Mouse (Mus musculus) neural tube, embryonic 12.5 days (tissue): ENCODE measurements around the gene Rita1. TPM values are rescaled to one million over a fixed set of nuclear protein-coding genes. Genes with fewer than 3 reads are reported as not detected.

Experiments used
- ATAC-seq: fragments of 200-750 bp; cut with Nextera tagmentation; 2 replicates; pipeline ENCODE4 v1.8.0; 2017; ENCODE audit warnings: low read depth, mild to moderate bottlenecking, moderate TSS enrichment, moderate library complexity; ENCODE audit not compliant: low FRiP score
- H3K27ac ChIP-seq: fragments of 300-500 bp; sonication (generic); 2 replicates; pipeline ENCODE4 v1.5.1; 2016
- H3K27me3 ChIP-seq: fragments of 300-500 bp; sonication (generic); replicated peaks from 2 replicates; pipeline ENCODE4 v1.6.1; 2016; ENCODE audit warnings: mild to moderate bottlenecking
- H3K36me3 ChIP-seq: fragments of 300-500 bp; sonication (generic); 2 replicates; pipeline ENCODE4 v1.6.1; 2016; ENCODE audit warnings: mild to moderate bottlenecking
- H3K4me1 ChIP-seq: fragments of 300-500 bp; sonication (generic); 2 replicates; pipeline ENCODE4 v1.6.1; 2016
- H3K4me2 ChIP-seq: fragments of 300-500 bp; sonication (generic); replicated peaks from 2 replicates; pipeline ENCODE4 v1.6.1; 2016; ENCODE audit warnings: mild to moderate bottlenecking
- H3K4me3 ChIP-seq: fragments of 300-500 bp; sonication (generic); 2 replicates; pipeline ENCODE4 v1.5.1; 2016
- H3K9ac ChIP-seq: fragments of 300-500 bp; sonication (generic); 2 replicates; pipeline ENCODE4 v1.6.1; 2016; ENCODE audit warnings: mild to moderate bottlenecking
- H3K9me3 ChIP-seq: fragments of 300-500 bp; sonication (generic); 2 replicates; pipeline ENCODE4 v1.6.1; 2016; ENCODE audit warnings: mild to moderate bottlenecking
- WGBS: fragments of 180-500 bp; shearing (Covaris S2); methylation state at CpG from one replicate; pipeline ENCODE4 v1.1.7; 2016; 5-methylcytosine and 5-hydroxymethylcytosine counted together
- polyA plus RNA-seq: library from polyadenylated mRNA; unstranded; fragments of >200 nt; fragmentation: Nextera tagmentation; extraction: Ambion mirVana; gene quantifications from 2 replicates; pipeline ENCODE4 v1.2.1, GENCODE M21; 2016

The Rita1 gene
- polyA plus RNA-seq, 1 experiment from 2014 or later, result 20.1 TPM

DNA sequence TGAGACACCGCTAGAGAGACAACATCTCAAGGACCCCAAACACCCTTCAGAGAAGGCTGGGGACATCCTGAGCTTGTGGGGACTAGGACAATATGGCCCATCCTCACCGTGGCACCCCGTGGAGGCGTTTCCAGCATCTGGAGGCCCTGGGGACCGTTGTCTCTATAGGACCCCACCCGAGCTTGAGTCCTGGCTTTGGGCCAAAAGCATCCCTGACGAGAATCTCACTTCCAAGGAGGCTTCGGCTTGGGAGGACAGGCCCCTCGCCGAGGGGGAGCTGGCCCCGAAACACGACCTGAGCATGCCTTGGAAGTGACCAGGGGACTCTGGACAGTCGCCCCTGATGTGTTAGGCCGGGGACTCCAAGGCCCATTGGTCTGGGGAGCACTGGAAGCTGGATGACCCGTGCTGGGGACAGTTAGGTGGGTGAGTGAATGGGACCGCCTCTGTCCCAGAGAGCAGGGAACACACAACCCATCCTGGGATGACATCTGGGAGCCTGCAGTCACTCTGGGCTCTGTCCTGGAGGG lies 3.1 kb downstream of the Rita1 start:
- H3K27me3 ChIP-seq, result no peaks in the 10 kb centered on the region
- H3K36me3 ChIP-seq, result peaks cover 3% of the 10 kb centered on the region; the same call in 1 of the 2 replicates
- no peaks in the 10 kb centered on the region for H3K9me3 ChIP-seq
- ATAC-seq, result no peak
- H3K4me3 ChIP-seq, result no peak overlapping the region
- no peak overlapping the region for H3K9ac ChIP-seq
- peaks cover 23% of the 10 kb centered on the region for H3K4me1 ChIP-seq
- no peak overlapping the region for H3K4me2 ChIP-seq
- H3K27ac ChIP-seq, result no peak overlapping the region
- WGBS, result 89% methylated on average over 16 of the region's 16 CpGs

DNA sequence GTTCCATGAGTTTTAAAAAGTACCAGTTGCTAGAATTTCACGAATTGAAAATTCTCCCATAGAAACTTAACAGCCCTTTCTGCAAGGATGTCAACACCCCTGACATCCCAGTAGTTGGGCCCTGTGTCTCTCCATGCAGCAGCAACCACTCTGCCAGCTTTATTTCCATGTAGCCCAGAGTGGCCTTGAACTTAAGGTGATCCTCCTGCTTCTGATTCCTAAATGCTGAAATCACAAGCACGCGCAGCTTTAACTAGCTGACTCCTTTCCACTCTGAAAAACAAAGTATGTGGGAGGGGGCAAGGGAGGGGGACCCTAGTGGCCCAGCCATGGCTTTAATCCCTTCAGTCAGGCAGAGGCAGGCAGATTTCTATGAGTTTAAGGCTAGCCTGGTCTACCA lies 5.1 kb downstream of the Rita1 start:
- 80% methylated on average over 3 of the region's 3 CpGs for WGBS
- H3K4me1 ChIP-seq, result peaks cover 17% of the 10 kb centered on the region
- no peak overlapping the region for H3K27ac ChIP-seq
- no peaks in the 10 kb centered on the region for H3K27me3 ChIP-seq
- no peak overlapping the region for H3K4me3 ChIP-seq
- H3K4me2 ChIP-seq, result no peak overlapping the region
- no peak overlapping the region for H3K9ac ChIP-seq
- no peak for ATAC-seq
- H3K9me3 ChIP-seq, result no peaks in the 10 kb centered on the region
- peaks cover 3% of the 10 kb centered on the region; the same call in 1 of the 2 replicates for H3K36me3 ChIP-seq

DNA sequence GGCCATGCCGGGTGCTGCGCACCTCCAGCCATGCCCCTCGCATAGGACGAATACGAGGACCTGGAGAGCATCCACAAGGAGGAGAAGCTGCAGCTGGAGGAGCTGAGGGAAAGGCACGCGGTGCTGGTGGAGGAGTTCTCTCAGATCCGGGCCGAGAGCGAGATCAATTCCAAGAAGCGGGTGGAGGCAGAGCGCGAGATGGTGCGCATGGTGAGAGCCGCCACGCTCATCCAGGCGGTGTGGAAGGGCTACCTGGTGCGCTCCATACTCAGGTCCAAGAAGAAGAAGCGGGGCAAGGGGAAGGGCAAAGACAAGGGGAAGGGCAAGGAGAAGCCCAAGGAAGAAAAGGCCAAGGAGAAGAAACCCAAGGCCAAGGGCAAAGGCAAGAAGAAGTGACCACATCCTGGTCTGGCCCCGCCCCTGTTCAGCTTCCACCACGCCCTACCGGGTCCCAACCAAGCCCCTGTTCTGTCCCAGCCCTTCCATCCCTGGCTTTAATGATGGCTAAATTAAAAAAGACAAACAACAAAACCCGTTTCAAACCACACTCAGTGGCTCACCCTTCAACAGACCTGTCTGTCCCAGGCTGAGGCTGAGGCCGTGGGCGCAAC lies 5.7 kb downstream of the Rita1 start:
- Histone ChIP-seq H3K36me3 (peaks cover 3% of the 10 kb centered on the region; the same call in 1 of the 2 replicates), H3K27me3 (no peaks in the 10 kb centered on the region), H3K4me2 (no peak overlapping the region), H3K27ac (no peak overlapping the region), H3K9me3 (no peaks in the 10 kb centered on the region), H3K9ac (no peak overlapping the region), H3K4me1 (peaks cover 14% of the 10 kb centered on the region), H3K4me3 (no peak overlapping the region)
- 67% methylated on average over 25 of the region's 25 CpGs for WGBS
- ATAC-seq, result no peak

DNA sequence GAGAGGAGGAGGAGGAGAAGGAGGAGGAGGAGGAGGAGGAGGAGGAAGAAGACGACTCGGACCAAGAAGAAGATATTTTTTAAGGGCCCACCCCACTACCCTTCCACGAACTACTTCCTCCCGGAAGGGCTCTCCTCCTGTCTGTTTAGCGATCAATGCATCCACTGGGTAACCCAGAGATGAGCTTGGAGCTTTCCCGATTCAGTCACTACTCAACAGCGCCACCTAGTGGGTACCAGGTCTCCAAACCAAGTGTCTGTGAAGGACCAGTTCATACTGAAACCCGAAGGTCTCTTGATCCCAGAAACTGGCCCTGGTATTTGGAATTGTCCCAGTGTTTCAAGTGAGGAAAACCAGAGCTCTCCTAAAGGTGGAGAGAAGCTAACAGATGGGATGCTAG lies 6.7 kb downstream of the Rita1 start:
- Histone ChIP-seq H3K27ac (peak overlapping the region; percentile 37; the same call in 1 of the 2 replicates), H3K9ac (peak overlapping the region; percentile 55), H3K9me3 (no peaks in the 10 kb centered on the region), H3K4me2 (peak overlapping the region; percentile 67), H3K4me1 (peaks cover 5% of the 10 kb centered on the region), H3K36me3 (peaks cover 3% of the 10 kb centered on the region; the same call in 1 of the 2 replicates), H3K4me3 (peak overlapping the region; percentile 24), H3K27me3 (no peaks in the 10 kb centered on the region)
- WGBS, result 2% methylated on average over 8 of the region's 8 CpGs
- peak; percentile 59 for ATAC-seq

DNA sequence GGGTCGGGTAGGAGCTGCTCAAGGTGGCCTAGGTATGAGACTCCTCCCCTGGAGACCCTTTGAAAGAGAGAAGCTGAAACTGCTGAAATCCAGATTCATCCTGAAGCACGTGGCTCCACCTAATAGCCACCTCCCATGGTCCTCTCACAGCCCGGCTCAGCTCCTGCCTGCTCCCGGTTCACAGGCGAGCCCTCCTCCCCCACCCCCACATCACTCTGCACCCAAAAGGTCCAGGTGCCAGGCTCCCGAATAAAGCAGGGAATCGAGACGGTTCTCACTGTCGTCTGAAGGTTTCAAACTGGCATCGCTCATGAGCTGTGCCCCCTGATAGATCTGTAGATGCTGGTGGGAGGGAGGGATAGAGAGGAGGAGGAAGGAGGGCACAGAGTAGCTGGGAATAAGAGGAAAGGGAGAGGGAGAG lies 7.1 kb downstream of the Rita1 start:
- peaks cover 5% of the 10 kb centered on the region for H3K4me1 ChIP-seq
- H3K4me3 ChIP-seq, result peak overlapping the region; percentile 24
- no peaks in the 10 kb centered on the region for H3K27me3 ChIP-seq
- no peaks in the 10 kb centered on the region for H3K9me3 ChIP-seq
- peak; percentile 48 for ATAC-seq
- peaks cover 3% of the 10 kb centered on the region; the same call in 1 of the 2 replicates for H3K36me3 ChIP-seq
- H3K9ac ChIP-seq, result peak overlapping the region; percentile 55
- peak overlapping the region; percentile 67 for H3K4me2 ChIP-seq
- H3K27ac ChIP-seq, result peak overlapping the region; percentile 37; the same call in 1 of the 2 replicates
- WGBS, result 3% methylated on average over 10 of the region's 10 CpGs

- H3K9ac ChIP-seq, result peak overlapping the region; percentile 55; the same call in 1 of the 2 replicates
- H3K27me3 ChIP-seq, result no peaks in the 10 kb centered on the region
- peaks cover 5% of the 10 kb centered on the region for H3K4me1 ChIP-seq
- no peak for ATAC-seq
- peak overlapping the region; percentile 67 for H3K4me2 ChIP-seq
- H3K36me3 ChIP-seq, result peaks cover 3% of the 10 kb centered on the region; the same call in 1 of the 2 replicates
- WGBS, result under 1% methylated on average over 6 of the region's 6 CpGs
- no peak overlapping the region; the same call in 1 of the 2 replicates for H3K4me3 ChIP-seq
- no peak overlapping the region for H3K27ac ChIP-seq
- no peaks in the 10 kb centered on the region for H3K9me3 ChIP-seq
Observed at GRCm38 (mm10) chr5:120604839-120605238, 7.5 kb downstream of the Rita1 start.

- H3K4me2 ChIP-seq, result no peak overlapping the region
Observed at GRCm38 (mm10) chr5:120603515-120603914, 8.9 kb downstream of the Rita1 start.

DNA sequence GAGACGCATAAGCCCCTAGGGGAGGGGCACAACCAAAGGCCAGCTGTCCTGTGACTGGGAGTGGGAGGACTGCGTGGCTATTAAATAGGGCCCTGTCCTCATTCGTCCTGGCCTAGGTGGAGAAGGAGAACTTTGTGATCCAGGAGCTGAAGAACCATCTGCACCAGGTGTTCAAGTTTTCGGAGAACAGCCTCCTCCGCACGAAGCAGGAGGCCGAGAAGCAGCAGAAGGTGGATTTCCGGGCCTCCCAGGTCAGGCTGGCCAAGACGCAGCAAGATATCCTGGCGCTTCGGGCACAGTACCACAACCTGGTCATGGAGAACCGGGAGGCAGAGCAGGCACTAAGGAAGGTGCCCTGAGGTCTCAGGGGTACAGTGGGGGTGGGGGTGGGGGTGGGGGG lies 10.2 kb downstream of the Rita1 start:
- Histone ChIP-seq H3K4me3 (no peak overlapping the region), H3K9me3 (no peaks in the 10 kb centered on the region), H3K27ac (no peak overlapping the region), H3K27me3 (no peaks in the 10 kb centered on the region), H3K9ac (no peak overlapping the region), H3K4me1 (peaks cover 5% of the 10 kb centered on the region), H3K36me3 (no peaks in the 10 kb centered on the region), H3K4me2 (no peak overlapping the region)
- ATAC-seq, result no peak
- 86% methylated on average over 12 of the region's 12 CpGs for WGBS

More at GRCm38 (mm10) chr5:120603515-120603914, 8.9 kb downstream of the Rita1 start:
- Histone ChIP-seq H3K4me1 (peaks cover 5% of the 10 kb centered on the region), H3K36me3 (peaks cover 3% of the 10 kb centered on the region; the same call in 1 of the 2 replicates), H3K27ac (no peak overlapping the region), H3K27me3 (no peaks in the 10 kb centered on the region), H3K4me3 (no peak overlapping the region), H3K9ac (no peak overlapping the region), H3K9me3 (no peaks in the 10 kb centered on the region)
- no peak for ATAC-seq
- 63% methylated on average over 7 of the region's 7 CpGs for WGBS

- no peak for ATAC-seq
- 49% methylated on average over 11 of the region's 11 CpGs for WGBS
Observed at GRCm38 (mm10) chr5:120600946-120601668, 11.3 kb downstream of the Rita1 start.

DNA sequence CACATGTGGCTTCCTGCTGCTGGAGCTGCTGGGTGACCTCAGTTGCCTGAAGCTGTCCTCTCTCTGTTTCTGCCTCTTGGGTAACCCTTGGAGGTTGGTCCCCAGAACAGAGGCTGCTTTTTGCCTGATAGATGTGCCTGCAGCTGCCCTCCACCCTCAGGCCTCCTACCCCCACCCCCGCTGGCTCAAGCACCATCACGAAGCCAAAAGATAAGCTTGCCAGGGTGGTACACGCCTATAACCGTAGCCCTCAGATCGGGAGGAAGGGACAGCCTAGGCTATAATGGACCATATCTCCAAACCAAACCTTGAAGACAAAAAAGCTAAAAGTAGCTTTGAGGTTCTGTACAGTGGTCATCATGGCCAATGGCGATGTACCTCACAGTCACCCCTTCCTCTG lies 12.8 kb downstream of the Rita1 start:
- WGBS, result 95% methylated on average over 6 of the region's 6 CpGs
- no peak overlapping the region for H3K27ac ChIP-seq
- no peaks in the 10 kb centered on the region for H3K36me3 ChIP-seq
- no peak overlapping the region for H3K4me2 ChIP-seq
- no peaks in the 10 kb centered on the region for H3K9me3 ChIP-seq
- H3K27me3 ChIP-seq, result no peaks in the 10 kb centered on the region
- ATAC-seq, result no peak
- 0 out of 2 replicates have a peak overlapping the region, but pooled peaks have one; percentile 3 for H3K9ac ChIP-seq
- H3K4me1 ChIP-seq, result no peaks in the 10 kb centered on the region
- no peak overlapping the region for H3K4me3 ChIP-seq

More at GRCm38 (mm10) chr5:120600946-120601668, 11.3 kb downstream of the Rita1 start:
- Histone ChIP-seq H3K4me2 (no peak overlapping the region), H3K36me3 (no peaks in the 10 kb centered on the region), H3K9me3 (no peaks in the 10 kb centered on the region), H3K27ac (no peak overlapping the region), H3K4me1 (peaks cover 5% of the 10 kb centered on the region), H3K4me3 (no peak overlapping the region), H3K9ac (no peak overlapping the region), H3K27me3 (no peaks in the 10 kb centered on the region)

DNA sequence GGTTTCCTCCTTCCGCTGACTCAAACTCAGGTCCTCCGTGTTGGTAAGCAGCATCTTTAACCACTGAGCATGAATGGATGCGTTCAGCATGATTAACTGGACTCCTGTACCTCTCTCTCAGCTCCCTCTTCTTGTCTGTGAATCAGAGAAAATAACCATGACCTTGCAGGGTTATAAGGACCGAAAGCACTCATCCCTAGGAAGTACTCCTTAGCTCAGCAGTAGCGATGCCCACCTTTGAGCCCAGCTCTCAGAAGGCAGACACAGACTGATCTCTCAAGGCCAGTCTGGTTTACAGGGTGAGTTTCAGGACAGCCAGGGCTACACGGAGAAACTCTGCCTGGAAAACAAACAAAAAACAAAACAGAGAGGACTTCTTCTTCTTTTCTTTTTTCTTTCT lies 17.9 kb downstream of the Rita1 start:
- ATAC-seq, result no peak
- Histone ChIP-seq H3K4me1 (no peaks in the 10 kb centered on the region), H3K27me3 (no peaks in the 10 kb centered on the region), H3K27ac (no peak overlapping the region), H3K4me3 (no peak overlapping the region), H3K36me3 (no peaks in the 10 kb centered on the region), H3K9me3 (no peaks in the 10 kb centered on the region), H3K9ac (no peak overlapping the region), H3K4me2 (no peak overlapping the region)
- 85% methylated on average over 6 of the region's 6 CpGs for WGBS

DNA sequence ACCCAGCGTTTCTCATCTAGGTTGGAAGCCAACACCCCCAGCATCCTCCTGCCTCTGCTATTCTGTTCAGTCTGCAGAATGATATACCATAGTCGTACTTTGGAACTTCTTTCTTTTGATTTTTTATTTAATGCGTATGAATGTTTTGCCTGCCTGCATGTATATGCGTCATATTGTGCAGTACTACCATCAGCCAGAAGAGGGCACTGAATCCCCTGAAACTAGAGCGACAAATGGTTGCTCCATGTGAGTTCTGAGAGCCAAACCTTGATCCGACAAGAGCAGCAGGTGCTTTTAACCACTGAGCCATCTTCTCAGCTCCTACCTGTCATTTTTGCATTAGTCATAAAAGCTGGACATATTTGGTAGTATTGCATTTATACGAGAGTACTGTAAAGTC lies 20.2 kb downstream of the Rita1 start:
- no peak overlapping the region for H3K4me3 ChIP-seq
- no peak overlapping the region for H3K9ac ChIP-seq
- H3K4me1 ChIP-seq, result peaks cover 14% of the 10 kb centered on the region
- no peaks in the 10 kb centered on the region for H3K27me3 ChIP-seq
- no peaks in the 10 kb centered on the region for H3K9me3 ChIP-seq
- H3K4me2 ChIP-seq, result no peak overlapping the region
- no peak for ATAC-seq
- H3K27ac ChIP-seq, result no peak overlapping the region
- 70% methylated on average over 7 of the region's 7 CpGs for WGBS
- H3K36me3 ChIP-seq, result no peaks in the 10 kb centered on the region
